Mouse (Mus musculus) MEL (cell line): ENCODE measurements around the gene Cfap77. TPM values are rescaled to one million over a fixed set of nuclear protein-coding genes. Genes with fewer than 3 reads are reported as not detected.

Source experiments
- DNase-seq: peaks from one replicate; pipeline ENCODE4 v3.0.0; 2011; ENCODE audit warnings: low read depth, low spot score
- H3K27ac ChIP-seq: 2 replicates; pipeline ENCODE4 v1.5.1; 2012; ENCODE audit warnings: low read depth, mild to moderate bottlenecking, control low read depth, low read length, moderate library complexity; ENCODE audit not compliant: control insufficient read depth
- H3K27me3 ChIP-seq, 2 experiments: fragments of 150-350 bp in 1 of 2; sonication (generic) in 1 of 2; 2 replicates each; pipeline ENCODE4 v1.6.1; 2012; ENCODE audit warnings: low read length in 2 of 2, mild to moderate bottlenecking in 2 of 2, improper control_type of control experiment in 1 of 2, moderate library complexity in 1 of 2; ENCODE audit not compliant: insufficient read depth in 2 of 2, control insufficient read depth in 1 of 2
- H3K36me3 ChIP-seq, 2 experiments: 2 replicates each; pipeline ENCODE4 v1.6.1; 2012 to 2014; ENCODE audit warnings: low read length in 2 of 2, improper control_type of control experiment in 1 of 2, inconsistent platforms in 1 of 2, mild to moderate bottlenecking in 1 of 2; ENCODE audit not compliant: insufficient read depth in 2 of 2, control insufficient read depth in 1 of 2
- H3K4me1 ChIP-seq, 2 experiments: fragments of 150-350 bp in 1 of 2; sonication (generic) in 1 of 2; 2 replicates each; pipeline ENCODE4 v1.6.1; 2012; ENCODE audit warnings: low read length in 2 of 2, improper control_type of control experiment in 1 of 2, mild to moderate bottlenecking in 1 of 2; ENCODE audit not compliant: insufficient read depth in 2 of 2, control insufficient read depth in 1 of 2
- H3K4me3 ChIP-seq, 2 experiments: fragments of 150-350 bp in 1 of 2; sonication (generic) in 1 of 2; 2 replicates each; pipeline ENCODE4 v1.5.1; 2012; ENCODE audit warnings: low read depth in 2 of 2, low read length in 2 of 2, mild to moderate bottlenecking in 2 of 2, moderate library complexity in 2 of 2, control low read depth in 1 of 2, improper control_type of control experiment in 1 of 2; ENCODE audit not compliant: control insufficient read depth in 1 of 2, insufficient read depth in 1 of 2
- H3K79me2 ChIP-seq: 2 replicates; pipeline ENCODE4 v1.6.1; 2012; ENCODE audit warnings: mild to moderate bottlenecking, low read length, moderate library complexity; ENCODE audit not compliant: control insufficient read depth, poor library complexity, insufficient read depth
- H3K9ac ChIP-seq: 2 replicates; pipeline ENCODE4 v1.6.1; 2012; ENCODE audit warnings: low read depth, mild to moderate bottlenecking, control low read depth, low read length, moderate library complexity; ENCODE audit not compliant: control insufficient read depth, poor library complexity, severe bottlenecking
- H3K9me3 ChIP-seq: fragments of 150-350 bp; sonication (generic); replicated peaks from 2 replicates; pipeline ENCODE4 v1.6.1; 2012; ENCODE audit warnings: mild to moderate bottlenecking, low read length, improper control_type of control experiment, moderate library complexity; ENCODE audit not compliant: insufficient read depth
- BHLHE40 ChIP-seq: IDR thresholded peaks from 2 replicates; pipeline ENCODE4 v1.6.1; 2012; ENCODE audit warnings: low read depth, mild to moderate bottlenecking, inconsistent platforms, low read length, improper control_type of control experiment, borderline replicate concordance
- CHD2 ChIP-seq: IDR thresholded peaks from 2 replicates; pipeline ENCODE4 v1.6.1; 2011; ENCODE audit warnings: low read length, improper control_type of control experiment
- EP300 ChIP-seq, 2 experiments: IDR thresholded peaks; 2 replicates each; pipeline ENCODE4 v1.6.1; 2011; ENCODE audit warnings: improper control_type of control experiment in 2 of 2, low read length in 2 of 2, low read depth in 1 of 2, mild to moderate bottlenecking in 1 of 2
- ETS1 ChIP-seq: IDR thresholded peaks from 2 replicates; pipeline ENCODE4 v1.6.1; 2012; ENCODE audit warnings: low read depth, mild to moderate bottlenecking, inconsistent platforms, low read length, improper control_type of control experiment, moderate library complexity
- GABPA ChIP-seq: IDR thresholded peaks from 2 replicates; pipeline ENCODE4 v1.6.1; 2012; ENCODE audit warnings: low read depth, mild to moderate bottlenecking, inconsistent platforms, low read length, improper control_type of control experiment, moderate library complexity
- HCFC1 ChIP-seq: IDR thresholded peaks from 2 replicates; pipeline ENCODE4 v1.6.1; 2012; ENCODE audit warnings: low read depth, mild to moderate bottlenecking, inconsistent platforms, low read length, improper control_type of control experiment, moderate library complexity
- JUND ChIP-seq: IDR thresholded peaks from 2 replicates; pipeline ENCODE4 v1.6.1; 2011; ENCODE audit warnings: low read depth, mild to moderate bottlenecking, improper control_type of control experiment, low read length
- KAT2A ChIP-seq: conservative IDR thresholded peaks from 2 replicates; pipeline ENCODE4 v1.6.1; 2012; ENCODE audit warnings: low read depth, low read length, improper control_type of control experiment, inconsistent platforms
- MAFK ChIP-seq: IDR thresholded peaks from 2 replicates; pipeline ENCODE4 v1.6.1; 2011; ENCODE audit warnings: low read depth, mild to moderate bottlenecking, low read length, improper control_type of control experiment, borderline replicate concordance
- MAZ ChIP-seq: IDR thresholded peaks from 2 replicates; pipeline ENCODE4 v1.6.1; 2012; ENCODE audit warnings: low read depth, mild to moderate bottlenecking, inconsistent platforms, low read length, improper control_type of control experiment
- MXI1 ChIP-seq: IDR thresholded peaks from 2 replicates; pipeline ENCODE4 v1.6.1; 2011; ENCODE audit warnings: mild to moderate bottlenecking, low read depth, low read length, improper control_type of control experiment
- NELFE ChIP-seq: IDR thresholded peaks from 2 replicates; pipeline ENCODE4 v1.6.1; 2011; ENCODE audit warnings: low read depth, low read length, improper control_type of control experiment
- NRF1 ChIP-seq: IDR thresholded peaks from 2 replicates; pipeline ENCODE4 v1.6.1; 2014; ENCODE audit warnings: low read depth, mild to moderate bottlenecking, inconsistent platforms, low read length, improper control_type of control experiment, moderate library complexity; ENCODE audit not compliant: poor library complexity, insufficient read depth, severe bottlenecking
- POLR2A ChIP-seq, 2 experiments: IDR thresholded peaks; 2 replicates each; pipeline ENCODE4 v1.6.1; 2011 to 2012; ENCODE audit warnings: low read length in 2 of 2, mild to moderate bottlenecking in 2 of 2, control low read depth in 1 of 2, improper control_type of control experiment in 1 of 2, low read depth in 1 of 2, moderate library complexity in 1 of 2; ENCODE audit not compliant: control insufficient read depth in 1 of 2, insufficient read depth in 1 of 2, poor library complexity in 1 of 2
- POLR2AphosphoS5 ChIP-seq: IDR thresholded peaks from 2 replicates; pipeline ENCODE4 v1.6.1; 2012; ENCODE audit warnings: low read depth, borderline replicate concordance, mild to moderate bottlenecking, inconsistent platforms, low read length, moderate library complexity, mixed read lengths
- RAD21 ChIP-seq: IDR thresholded peaks from 2 replicates; pipeline ENCODE4 v1.6.1; 2011; ENCODE audit warnings: mild to moderate bottlenecking, low read depth, low read length, improper control_type of control experiment
- RCOR1 ChIP-seq: IDR thresholded peaks from 2 replicates; pipeline ENCODE4 v1.6.1; 2012; ENCODE audit warnings: low read depth, mild to moderate bottlenecking, inconsistent platforms, low read length, improper control_type of control experiment
- SIN3A ChIP-seq: IDR thresholded peaks from 2 replicates; pipeline ENCODE4 v1.6.1; 2012; ENCODE audit warnings: low read length, improper control_type of control experiment, inconsistent platforms
- SMC3 ChIP-seq: IDR thresholded peaks from 2 replicates; pipeline ENCODE4 v1.6.1; 2011; ENCODE audit warnings: low read depth, low read length, improper control_type of control experiment
- TBP ChIP-seq: IDR thresholded peaks from 2 replicates; pipeline ENCODE4 v1.8.0; 2011; ENCODE audit warnings: low read depth, low read length, improper control_type of control experiment
- TCF12 ChIP-seq: IDR thresholded peaks from 2 replicates; pipeline ENCODE4 v1.6.1; 2014; ENCODE audit warnings: low read depth, mild to moderate bottlenecking, inconsistent platforms, low read length, improper control_type of control experiment, moderate library complexity
- UBTF ChIP-seq: IDR thresholded peaks from 2 replicates; pipeline ENCODE4 v1.6.1; 2012; ENCODE audit warnings: low read depth, mild to moderate bottlenecking, inconsistent platforms, low read length, improper control_type of control experiment, moderate library complexity, borderline replicate concordance; ENCODE audit not compliant: insufficient read depth
- USF1 ChIP-seq: IDR thresholded peaks from 2 replicates; pipeline ENCODE4 v1.6.1; 2014; ENCODE audit warnings: low read depth, mild to moderate bottlenecking, inconsistent platforms, low read length, improper control_type of control experiment, moderate library complexity
- USF2 ChIP-seq, 2 experiments: IDR thresholded peaks; 2 replicates each; pipeline ENCODE4 v1.6.1; 2011 to 2012; ENCODE audit warnings: improper control_type of control experiment in 2 of 2, low read length in 2 of 2, borderline replicate concordance in 1 of 2, inconsistent platforms in 1 of 2, low read depth in 1 of 2, mild to moderate bottlenecking in 1 of 2; ENCODE audit not compliant: insufficient read depth in 1 of 2
- ZC3H11A ChIP-seq: IDR thresholded peaks from 2 replicates; pipeline ENCODE4 v1.6.1; 2012; ENCODE audit warnings: low read depth, mild to moderate bottlenecking, inconsistent platforms, low read length, improper control_type of control experiment
- polyA plus RNA-seq, 2 experiments: library from polyadenylated mRNA; stranded (reverse) in 1 of 2; unstranded in 1 of 2; fragments of >175 nt in 1 of 2; fragments of >200 nt in 1 of 2; gene quantifications; 2 replicates each; pipeline versions ENCODE4 v1.2.1 to v1.2.4; 2012; ENCODE audit warnings: low replicate concordance in 2 of 2, low read depth in 1 of 2; ENCODE audit not compliant: insufficient read length in 2 of 2, insufficient read depth in 1 of 2, missing spikeins in 1 of 2
- total RNA-seq: library from RNA; depleted of rRNA; stranded (reverse); fragments of 300-350 nt; gene quantifications from 2 replicates; pipeline ENCODE4 v1.2.3, GENCODE M21; 2012

Cfap77 gene
- total and polyA plus RNA-seq, 3 experiments = 1.1 to 2.4 TPM; not detected in 1

GRCm38 (mm10) chr2:29075331-29076070 is 20.6 kb upstream of the Cfap77 start:
- Histone ChIP-seq H3K27ac (no peak overlapping the region), H3K9ac (no peak overlapping the region), H3K36me3 (peaks cover 0 to 12% of the 10 kb centered on the region in 2 experiments; a peak in 2 of 4 replicates), H3K79me2 (no peaks in the 10 kb centered on the region), H3K4me1 (no peaks in the 10 kb centered on the region), H3K27me3 (no peaks in the 10 kb centered on the region), H3K9me3 (no peaks in the 10 kb centered on the region), H3K4me3 (no peak overlapping the region)
- DNase-seq = no peak
- no peak for TF ChIP-seq RCOR1
- TF ChIP-seq HCFC1 = no peak
- no peak for TF ChIP-seq POLR2AphosphoS5
- no peak for TF ChIP-seq ZC3H11A
- no peak for TF ChIP-seq POLR2A (IDR thresholded peaks at IDR 0.05; ENCODE audit: control insufficient read depth in 1 of 2, insufficient read depth in 1 of 2, low read depth in 1 of 2, low read length in 2 of 2, poor library complexity in 1 of 2)
- TF ChIP-seq ETS1 = no peak
- no peak for TF ChIP-seq BHLHE40
- no peak for TF ChIP-seq USF1
- TF ChIP-seq SMC3 = no peak
- no peak for TF ChIP-seq UBTF
- TF ChIP-seq EP300 (IDR thresholded peaks at IDR 0.05; ENCODE audit: low read depth in 1 of 2, low read length in 2 of 2) = no peak
- no peak for TF ChIP-seq MXI1
- no peak for TF ChIP-seq NRF1
- TF ChIP-seq KAT2A = no peak
- no peak for TF ChIP-seq MAFK
- TF ChIP-seq GABPA = no peak

DNA sequence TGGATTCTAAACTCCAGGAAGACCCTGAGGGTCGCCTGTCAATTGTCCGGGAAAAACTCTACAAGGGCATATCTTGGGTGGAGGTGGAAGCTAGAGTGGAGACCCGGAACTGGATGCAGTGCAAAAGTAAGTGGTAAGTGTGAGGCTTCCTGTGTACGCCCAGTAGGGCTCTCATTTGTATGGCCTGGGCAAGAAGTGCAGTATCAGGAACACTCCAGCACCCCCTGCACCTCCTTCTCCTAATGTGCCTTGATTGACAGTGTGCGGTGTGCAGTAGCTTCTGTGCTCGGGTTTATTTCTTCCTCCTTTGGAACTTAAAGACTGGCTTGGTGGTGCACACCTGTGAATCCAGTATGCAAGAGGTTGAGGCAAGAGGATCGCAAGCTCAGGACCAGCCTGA is 19.8 kb upstream of the Cfap77 start:
- Histone ChIP-seq H3K9ac (no peak overlapping the region), H3K9me3 (no peaks in the 10 kb centered on the region), H3K79me2 (no peaks in the 10 kb centered on the region), H3K27ac (no peak overlapping the region), H3K36me3 (peaks cover 0 to 12% of the 10 kb centered on the region in 2 experiments; a peak in 2 of 4 replicates), H3K27me3 (no peaks in the 10 kb centered on the region), H3K4me3 (no peak overlapping the region), H3K4me1 (no peaks in the 10 kb centered on the region)
- TF ChIP-seq TBP = no peak
- TF ChIP-seq CHD2 = no peak
- TF ChIP-seq POLR2AphosphoS5 = no peak
- TF ChIP-seq JUND = no peak
- TF ChIP-seq SIN3A = no peak
- TF ChIP-seq RAD21 = no peak
- no peak for TF ChIP-seq USF2 (IDR thresholded peaks at IDR 0.05; ENCODE audit: borderline replicate concordance in 1 of 2, insufficient read depth in 1 of 2, low read depth in 1 of 2, low read length in 2 of 2)
- TF ChIP-seq MAFK = no peak
- no peak for TF ChIP-seq MAZ
- no peak for TF ChIP-seq NELFE
- TF ChIP-seq UBTF = no peak
- no peak for TF ChIP-seq HCFC1
- TF ChIP-seq MXI1 = no peak
- TF ChIP-seq USF1 = no peak
- no peak for TF ChIP-seq TCF12
- TF ChIP-seq SMC3 = no peak
- no peak for TF ChIP-seq GABPA
- no peak for DNase-seq
